Mouse (Mus musculus): Measurements from ENCODE around the gene Prdm16. TPM values are rescaled to one million over a fixed set of nuclear protein-coding genes. Genes with fewer than 3 reads are reported as not detected.

The Prdm16 gene
- polyA plus RNA-seq, 1 experiment from 2014 or later: 21.8 TPM

DNA sequence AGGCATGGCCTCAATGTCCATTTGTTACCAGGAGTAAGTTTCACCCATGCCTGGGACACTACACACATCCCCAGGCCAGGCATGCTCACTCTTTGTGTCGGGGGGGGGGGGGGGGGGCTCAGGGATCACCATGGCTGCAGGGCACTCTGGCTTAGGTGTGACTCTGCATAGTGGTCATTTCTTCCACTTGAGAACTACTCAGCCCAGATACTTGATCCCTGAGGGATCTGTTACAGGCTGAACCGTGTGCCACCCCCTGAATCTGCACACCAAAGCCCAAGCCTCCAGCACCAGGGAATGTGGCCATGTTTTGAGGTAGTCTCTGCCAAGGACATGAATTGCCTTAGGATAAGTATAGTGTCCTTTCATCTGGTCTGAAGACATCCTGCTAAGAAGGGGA is 123.0 kb downstream of the Prdm16 start:
- Histone ChIP-seq H3K27ac (ENCODE audit: poor library complexity, severe bottlenecking) (no peak overlapping the region), H3K27me3 (replicated peaks) (peaks cover 23% of the 10 kb centered on the region), H3K4me3 (no peak overlapping the region), H3K9ac (no peak overlapping the region), H3K4me2 (no peak overlapping the region), H3K9me3 (replicated peaks) (no peaks in the 10 kb centered on the region), H3K36me3 (no peaks in the 10 kb centered on the region), H3K4me1 (replicated peaks) (peaks cover 79% of the 10 kb centered on the region)
- ATAC-seq (ENCODE audit: insufficient number of reproducible peaks, low FRiP score): no peak
- WGBS: 55% methylated on average over 2 of the region's 2 CpGs

DNA sequence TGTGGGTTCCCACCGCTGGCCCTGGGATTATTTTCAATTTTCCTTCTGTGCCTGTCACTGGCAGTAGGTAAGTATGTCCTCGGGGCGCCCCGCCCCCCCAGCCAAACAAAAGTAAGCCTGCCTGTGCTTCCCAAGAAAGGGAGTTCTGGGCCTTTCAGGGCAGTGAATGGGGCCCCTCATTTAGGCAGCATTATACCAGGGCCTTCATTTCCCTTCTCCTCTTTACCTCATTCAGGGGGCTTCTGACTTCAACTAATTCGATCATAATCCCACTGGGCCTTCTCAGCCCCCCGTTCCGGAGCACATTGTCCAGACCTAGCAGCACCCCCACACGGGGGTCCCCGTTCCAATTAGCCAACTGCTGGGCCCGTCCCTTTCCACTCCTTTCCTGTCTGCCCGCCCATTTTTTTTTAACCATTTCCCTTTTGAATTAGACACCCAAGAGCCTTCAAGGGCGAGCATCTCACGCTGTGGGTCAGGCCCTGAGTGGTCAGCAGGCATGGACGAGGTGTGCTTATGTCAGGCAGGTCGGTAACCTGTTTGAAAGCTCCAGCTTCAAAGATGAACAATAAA is 124.1 kb downstream of the Prdm16 start:
- peaks cover 18% of the 10 kb centered on the region for H3K27me3 ChIP-seq (replicated peaks)
- no peaks in the 10 kb centered on the region for H3K36me3 ChIP-seq
- H3K4me3 ChIP-seq: no peak overlapping the region
- peaks cover 76% of the 10 kb centered on the region for H3K4me1 ChIP-seq (replicated peaks)
- no peak overlapping the region for H3K4me2 ChIP-seq
- H3K27ac ChIP-seq (ENCODE audit: poor library complexity, severe bottlenecking): no peak overlapping the region
- 73% methylated on average over 15 of the region's 15 CpGs for WGBS
- H3K9ac ChIP-seq: no peak overlapping the region
- no peak for ATAC-seq (ENCODE audit: insufficient number of reproducible peaks, low FRiP score)
- H3K9me3 ChIP-seq (replicated peaks): no peaks in the 10 kb centered on the region

DNA sequence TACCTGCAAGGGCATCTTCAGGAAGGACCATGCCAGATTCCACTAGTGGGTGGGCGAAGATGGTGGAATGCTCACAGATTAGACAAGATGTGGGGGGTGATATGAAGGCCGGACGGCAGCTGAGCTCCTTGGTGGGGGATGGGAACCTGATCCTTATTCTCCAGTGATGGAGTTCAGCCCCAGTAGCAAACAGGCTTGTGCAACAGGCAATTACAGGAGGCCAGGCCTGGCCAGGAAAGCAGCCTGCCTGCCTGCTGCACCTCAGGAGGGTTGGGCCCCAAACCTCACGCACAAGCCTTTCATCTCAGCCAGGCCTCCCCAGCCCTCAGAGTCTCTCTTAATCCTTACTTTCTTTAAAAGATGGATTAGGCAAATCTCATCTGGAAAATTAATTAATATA is 124.9 kb downstream of the Prdm16 start:
- Histone ChIP-seq H3K9me3 (replicated peaks) (no peaks in the 10 kb centered on the region), H3K4me1 (replicated peaks) (peaks cover 77% of the 10 kb centered on the region)
- WGBS: 43% methylated on average over 4 of the region's 4 CpGs

DNA sequence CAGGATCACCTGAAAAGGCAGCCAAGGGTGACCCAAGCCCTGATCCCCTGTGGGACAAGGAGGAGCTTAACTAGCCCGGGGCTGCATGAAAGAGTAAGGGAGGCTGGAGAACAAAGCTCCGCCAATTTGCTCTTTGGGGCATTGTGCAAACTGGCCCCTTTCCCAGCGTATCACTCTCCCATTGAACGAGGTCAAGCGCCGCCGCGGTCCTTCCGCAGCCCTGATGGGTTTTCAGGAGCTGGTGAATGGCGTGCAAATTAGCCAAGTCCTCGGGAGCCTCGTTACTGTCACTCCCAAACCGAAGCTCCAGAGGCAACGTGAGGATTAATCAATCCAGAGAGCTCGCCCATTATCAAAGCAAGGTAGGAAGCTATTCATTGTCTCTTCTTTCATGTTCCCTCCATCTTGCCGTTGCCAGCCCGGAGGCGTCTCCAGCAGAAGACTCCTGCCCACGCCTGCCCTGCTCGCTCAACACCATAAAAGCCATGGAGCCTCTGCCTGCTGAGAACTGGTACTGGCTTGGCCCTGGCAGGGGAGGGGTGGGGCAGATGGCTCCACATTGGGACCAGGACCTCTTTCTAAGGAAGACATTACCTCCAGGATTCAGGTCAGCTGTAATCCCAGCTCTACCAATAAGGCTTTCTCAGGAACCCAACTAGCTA is 129.8 kb downstream of the Prdm16 start:
- Histone ChIP-seq H3K4me1 (replicated peaks) (peaks cover 80% of the 10 kb centered on the region), H3K4me2 (no peak overlapping the region), H3K9ac (no peak overlapping the region), H3K4me3 (no peak overlapping the region), H3K9me3 (replicated peaks) (no peaks in the 10 kb centered on the region), H3K27ac (ENCODE audit: poor library complexity, severe bottlenecking) (no peak overlapping the region), H3K36me3 (no peaks in the 10 kb centered on the region), H3K27me3 (replicated peaks) (peaks cover 34% of the 10 kb centered on the region; the same call in 1 of the 2 replicates)
- ATAC-seq (ENCODE audit: insufficient number of reproducible peaks, low FRiP score): no peak
- WGBS: 29% methylated on average over 20 of the region's 20 CpGs

More for the DNA sequence above, 124.9 kb downstream of the Prdm16 start:
- Histone ChIP-seq H3K4me2 (no peak overlapping the region), H3K27me3 (replicated peaks) (peaks cover 18% of the 10 kb centered on the region), H3K4me3 (no peak overlapping the region), H3K9ac (no peak overlapping the region), H3K36me3 (no peaks in the 10 kb centered on the region), H3K27ac (ENCODE audit: poor library complexity, severe bottlenecking) (peak overlapping the region; percentile 14; the same call in 1 of the 2 replicates)
- no peak for ATAC-seq (ENCODE audit: insufficient number of reproducible peaks, low FRiP score)

DNA sequence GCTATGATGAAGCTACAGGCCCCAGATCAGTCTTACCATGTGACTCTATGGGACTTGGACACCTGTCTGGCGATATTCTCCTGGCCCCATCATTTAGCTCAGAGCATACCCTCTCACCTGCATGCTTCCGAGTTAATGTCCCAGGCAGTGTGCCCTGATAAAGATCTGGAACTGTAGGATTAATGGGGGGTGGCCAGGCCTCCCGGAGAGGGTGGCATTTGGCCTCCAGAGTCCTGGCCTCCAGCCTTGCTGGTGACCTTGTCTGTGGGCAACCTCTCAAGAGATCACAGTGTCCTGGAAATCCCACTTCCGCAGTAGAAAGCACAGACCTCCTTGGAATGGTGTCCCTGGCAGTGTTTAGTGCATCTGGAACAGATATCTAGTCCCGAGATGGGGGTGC is 131.4 kb downstream of the Prdm16 start:
- Histone ChIP-seq H3K27ac (ENCODE audit: poor library complexity, severe bottlenecking) (no peak overlapping the region), H3K27me3 (replicated peaks) (peaks cover 39% of the 10 kb centered on the region; the same call in 1 of the 2 replicates), H3K9ac (no peak overlapping the region), H3K36me3 (no peaks in the 10 kb centered on the region), H3K4me1 (replicated peaks) (peaks cover 80% of the 10 kb centered on the region), H3K9me3 (replicated peaks) (no peaks in the 10 kb centered on the region), H3K4me2 (no peak overlapping the region), H3K4me3 (no peak overlapping the region)
- ATAC-seq (ENCODE audit: insufficient number of reproducible peaks, low FRiP score): no peak
- 75% methylated on average over 5 of the region's 5 CpGs for WGBS

DNA sequence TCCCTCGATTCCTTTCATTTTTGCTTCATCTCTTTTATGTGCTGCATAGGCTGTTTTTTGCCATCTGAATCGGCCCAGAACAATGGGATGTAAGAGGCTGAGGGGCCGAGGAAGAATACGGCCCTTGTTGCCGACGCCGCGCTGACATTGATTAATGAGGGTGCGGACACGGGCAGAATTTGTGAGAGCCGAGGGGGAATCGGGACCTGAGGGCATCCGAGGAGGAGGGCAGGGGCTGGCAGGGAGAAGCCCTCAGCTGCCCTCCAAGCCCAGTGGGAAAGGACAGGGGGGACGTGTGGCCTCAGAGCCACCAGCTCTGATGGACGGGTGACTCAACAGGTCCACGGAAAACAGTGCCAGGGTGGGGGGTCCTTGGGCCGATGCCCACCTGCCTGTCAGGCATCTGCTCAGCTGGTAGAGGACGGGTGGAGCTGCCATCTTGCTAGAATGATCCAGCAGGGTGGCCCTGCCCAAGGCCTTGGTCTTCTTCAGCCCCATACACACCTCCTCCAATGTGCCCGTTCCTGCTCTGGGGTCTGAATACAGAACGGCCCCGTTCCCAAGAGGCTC is 133.3 kb downstream of the Prdm16 start:
- Histone ChIP-seq H3K4me1 (replicated peaks) (peaks cover 82% of the 10 kb centered on the region), H3K4me2 (0 out of 2 replicates have a peak overlapping the region, but pooled peaks have one; percentile 34), H3K36me3 (no peaks in the 10 kb centered on the region), H3K27ac (ENCODE audit: poor library complexity, severe bottlenecking) (peak overlapping the region; percentile 20; the same call in 1 of the 2 replicates), H3K4me3 (no peak overlapping the region), H3K27me3 (replicated peaks) (0 out of 2 replicates have a peak, but pooled peaks cover 28% of the 10 kb centered on the region), H3K9me3 (replicated peaks) (no peaks in the 10 kb centered on the region), H3K9ac (no peak overlapping the region)
- no peak for ATAC-seq (ENCODE audit: insufficient number of reproducible peaks, low FRiP score)
- 61% methylated on average over 21 of the region's 21 CpGs for WGBS

DNA sequence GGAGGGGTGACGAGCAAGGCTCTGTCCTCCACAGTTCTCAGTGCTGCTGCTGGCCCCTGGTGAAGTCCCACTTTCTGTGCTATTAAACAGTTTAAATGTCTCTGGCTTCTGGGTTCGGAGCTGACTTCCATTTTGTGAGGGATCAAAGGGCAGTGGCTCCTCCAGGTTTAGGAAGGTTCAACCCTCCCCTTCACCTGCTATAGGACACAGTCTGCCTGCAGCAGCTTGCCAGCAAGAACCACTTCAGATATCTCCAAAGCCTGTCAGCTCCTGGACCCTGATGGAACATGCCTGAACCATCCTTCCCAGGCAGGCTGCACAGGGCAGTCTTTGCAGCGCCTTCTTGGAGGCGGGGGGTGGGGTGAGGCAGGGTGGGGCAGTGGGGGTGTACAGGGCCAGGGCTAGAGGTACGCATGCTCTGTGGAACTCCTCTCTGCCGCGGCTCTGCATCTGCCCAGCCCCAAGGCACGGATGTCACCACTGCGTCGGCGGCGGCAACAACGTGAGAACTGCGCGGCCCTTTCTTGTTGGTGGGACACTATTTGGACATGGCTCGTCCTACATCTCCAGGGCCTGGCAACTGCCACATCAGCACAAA is 134.2 kb downstream of the Prdm16 start:
- ATAC-seq (ENCODE audit: insufficient number of reproducible peaks, low FRiP score): peak; percentile 60

DNA sequence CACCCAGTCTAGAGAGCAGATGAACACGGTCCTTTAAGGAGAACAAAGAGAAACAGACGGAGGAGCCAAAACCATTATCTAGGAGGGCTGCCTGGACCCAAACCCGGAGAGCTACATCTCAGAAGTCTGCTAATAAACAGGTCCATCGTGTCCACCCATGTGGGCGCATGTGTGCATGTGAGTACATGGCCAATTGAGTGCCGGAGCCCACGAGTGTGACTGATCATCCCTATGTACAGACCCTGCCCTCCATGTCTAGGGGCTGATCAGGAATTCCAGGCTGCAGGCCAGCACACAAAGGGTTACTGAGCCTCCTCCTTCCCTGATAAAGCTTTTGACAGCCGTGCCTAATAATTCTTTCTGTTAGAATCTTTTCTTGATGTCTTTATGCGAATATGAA is 136.0 kb downstream of the Prdm16 start:
- Histone ChIP-seq H3K4me1 (replicated peaks) (peaks cover 83% of the 10 kb centered on the region), H3K27ac (ENCODE audit: poor library complexity, severe bottlenecking) (no peak overlapping the region), H3K9ac (no peak overlapping the region), H3K4me3 (no peak overlapping the region), H3K36me3 (no peaks in the 10 kb centered on the region), H3K27me3 (replicated peaks) (0 out of 2 replicates have a peak, but pooled peaks cover 23% of the 10 kb centered on the region), H3K4me2 (no peak overlapping the region), H3K9me3 (replicated peaks) (no peaks in the 10 kb centered on the region)
- WGBS: 68% methylated on average over 9 of the region's 9 CpGs
- ATAC-seq (ENCODE audit: insufficient number of reproducible peaks, low FRiP score): no peak

More for the DNA sequence above, 134.2 kb downstream of the Prdm16 start:
- Histone ChIP-seq H3K4me2 (peak overlapping the region; percentile 34), H3K36me3 (no peaks in the 10 kb centered on the region), H3K9ac (no peak overlapping the region), H3K27me3 (replicated peaks) (0 out of 2 replicates have a peak, but pooled peaks cover 28% of the 10 kb centered on the region), H3K27ac (ENCODE audit: poor library complexity, severe bottlenecking) (peak overlapping the region; percentile 66), H3K4me1 (replicated peaks) (peaks cover 87% of the 10 kb centered on the region), H3K9me3 (replicated peaks) (no peaks in the 10 kb centered on the region), H3K4me3 (no peak overlapping the region)
- WGBS: 44% methylated on average over 16 of the region's 16 CpGs

DNA sequence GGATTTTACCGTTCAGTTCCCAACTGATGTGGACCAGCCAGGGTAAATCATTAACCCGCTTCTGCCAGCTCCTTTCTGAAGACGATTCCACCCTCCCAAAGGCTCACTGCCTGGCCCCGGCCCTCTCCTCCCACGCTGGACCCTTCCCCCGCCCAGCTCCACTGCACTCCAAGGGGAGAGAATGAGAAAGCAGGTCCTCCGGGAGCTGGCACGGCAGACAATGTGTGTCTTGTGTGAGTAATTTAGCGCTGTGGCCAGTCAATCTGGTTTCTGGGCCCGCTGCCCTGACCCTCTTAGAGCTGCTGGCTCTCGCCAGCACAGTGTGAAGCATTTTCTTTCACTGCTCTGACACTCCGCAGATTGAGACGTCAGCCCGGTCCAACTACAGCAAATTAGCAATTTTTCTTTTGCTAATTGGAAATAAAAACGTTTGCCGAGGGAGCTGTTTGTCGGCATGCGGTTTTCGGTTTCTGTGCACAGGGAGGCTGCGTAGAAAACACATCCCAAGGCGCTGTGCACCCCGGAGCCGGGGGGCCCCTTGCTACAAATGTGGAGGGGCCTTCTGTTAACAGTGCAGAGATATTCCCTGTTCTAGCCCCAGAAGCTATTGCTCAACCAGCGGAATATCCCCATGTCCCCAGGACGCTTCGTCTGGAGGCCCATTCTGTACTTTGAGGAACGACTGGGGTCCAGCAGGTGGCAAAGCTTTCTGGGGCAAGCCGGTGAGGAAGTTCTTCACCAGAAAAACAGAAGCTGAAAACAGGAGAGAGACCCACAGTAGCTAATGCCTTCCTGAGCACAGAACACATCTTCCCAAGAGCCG is 136.8 kb downstream of the Prdm16 start:
- no peak for ATAC-seq (ENCODE audit: insufficient number of reproducible peaks, low FRiP score)
- Histone ChIP-seq H3K27ac (ENCODE audit: poor library complexity, severe bottlenecking) (peak overlapping the region; percentile 10), H3K4me2 (peak overlapping the region; percentile 17), H3K36me3 (no peaks in the 10 kb centered on the region), H3K27me3 (replicated peaks) (0 out of 2 replicates have a peak, but pooled peaks cover 17% of the 10 kb centered on the region), H3K9ac (peak overlapping the region; percentile 35; the same call in 1 of the 2 replicates), H3K4me1 (replicated peaks) (peaks cover 83% of the 10 kb centered on the region), H3K4me3 (no peak overlapping the region), H3K9me3 (replicated peaks) (no peaks in the 10 kb centered on the region)
- 48% methylated on average over 29 of the region's 29 CpGs for WGBS

DNA sequence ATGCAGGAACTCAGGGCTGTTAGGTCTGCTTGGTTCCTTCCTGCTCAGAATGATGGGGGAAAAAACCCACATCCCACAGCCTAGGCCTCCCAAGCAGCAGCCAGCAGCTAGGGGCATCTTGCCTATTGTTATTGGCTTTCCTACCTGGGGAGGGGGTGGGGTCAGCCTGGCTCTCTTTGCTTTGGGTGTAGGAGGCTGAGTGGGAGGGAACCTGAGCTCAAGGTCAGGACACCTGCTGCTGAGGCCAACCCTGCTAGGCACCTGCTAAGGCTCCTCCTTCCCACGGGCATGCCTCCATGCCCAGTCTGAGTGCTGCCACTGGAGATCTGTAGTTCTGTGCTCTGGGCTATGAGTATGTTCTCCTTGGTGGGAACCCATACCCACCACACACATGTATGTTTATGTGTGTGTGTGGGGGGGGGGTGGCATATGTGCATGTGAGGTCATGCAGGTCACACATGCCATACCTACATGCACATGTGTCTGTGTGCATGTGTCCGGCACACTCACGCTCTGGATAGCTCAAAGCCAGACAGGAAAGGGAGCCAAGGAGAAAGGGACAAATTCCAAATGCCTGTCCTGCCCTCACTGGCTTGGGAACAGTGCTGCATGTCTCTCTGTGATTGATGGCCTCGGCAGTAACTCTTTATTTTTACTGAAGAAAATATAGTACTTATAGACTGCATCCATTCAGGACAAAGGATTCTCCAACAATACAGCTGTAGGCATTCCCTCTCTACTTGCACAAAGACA is 139.1 kb downstream of the Prdm16 start:
- Histone ChIP-seq H3K4me2 (0 out of 2 replicates have a peak overlapping the region, but pooled peaks have one; percentile 0), H3K4me3 (no peak overlapping the region), H3K9ac (0 out of 2 replicates have a peak overlapping the region, but pooled peaks have one; percentile 33), H3K9me3 (replicated peaks) (no peaks in the 10 kb centered on the region), H3K4me1 (replicated peaks) (peaks cover 87% of the 10 kb centered on the region), H3K27me3 (replicated peaks) (0 out of 2 replicates have a peak, but pooled peaks cover 9% of the 10 kb centered on the region), H3K36me3 (no peaks in the 10 kb centered on the region), H3K27ac (ENCODE audit: poor library complexity, severe bottlenecking) (peak overlapping the region; percentile 77)
- 52% methylated on average over 4 of the region's 4 CpGs for WGBS
- no peak for ATAC-seq (ENCODE audit: insufficient number of reproducible peaks, low FRiP score)

Measured in heart, embryonic 12.5 days (tissue).